Mouse (Mus musculus): ENCODE measurements around the gene Pip4k2a.

DNA sequence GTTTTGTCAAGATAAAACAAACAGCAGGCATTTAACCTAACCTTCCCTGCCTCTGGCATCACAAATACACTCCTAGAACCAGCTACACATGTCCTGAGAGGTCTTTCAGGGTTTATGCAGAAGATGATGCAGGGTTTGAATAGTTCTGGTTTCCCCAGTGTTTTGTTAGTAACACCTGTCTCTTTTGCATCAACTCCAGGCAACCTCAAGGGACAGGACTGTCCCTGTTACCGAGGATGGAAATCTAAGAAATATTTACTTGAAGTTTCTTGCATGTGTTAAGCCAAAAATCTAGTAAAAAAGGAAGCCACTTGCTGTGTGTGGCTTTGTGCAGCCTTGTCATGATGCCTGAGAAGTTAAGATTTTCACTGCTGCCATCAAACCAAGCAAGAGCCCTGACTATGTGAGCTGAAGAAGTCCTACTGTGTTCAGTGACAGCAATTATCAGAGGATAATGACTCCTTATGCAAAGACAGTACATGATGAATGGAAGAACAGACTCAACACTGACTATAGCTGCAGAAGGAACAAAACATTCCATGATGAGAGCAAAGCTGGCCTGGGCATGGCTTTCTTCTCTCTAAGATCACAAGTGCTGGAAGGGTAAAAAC lies 76.3 kb downstream of the Pip4k2a start:
- TF ChIP-seq CTCF (IDR thresholded peaks at IDR 0.05; ENCODE audit: control insufficient read depth, insufficient read depth, insufficient read length) (no peak), FOSL1 (IDR thresholded peaks at IDR 0.05; ENCODE audit: insufficient read depth, low read length, poor library complexity, severe bottlenecking) (no peak), MAX (IDR thresholded peaks at IDR 0.05) (no peak)

Data from C2C12 (cell line).